Mouse (Mus musculus): ENCODE results near the gene Stk19.
"Not testable (repeated sequence)": the region's sequence is repeated elsewhere in the genome, so short reads cannot be mapped to it uniquely, and the experiment has no call there.

Stk19 gene

GRCm38 (mm10) chr17:34840736-34841307 is 4.1 kb upstream of the Stk19 start:
- no peak for DNase-seq

GRCm38 (mm10) chr17:34838785-34839184 is 2.0 kb upstream of the Stk19 start:
- DNase-seq = no peak

- peak; percentile 23 to 69 for DNase-seq
Measured at GRCm38 (mm10) chr17:34837464-34838324, 949 bp upstream of the Stk19 start.

GRCm38 (mm10) chr17:34836155-34836855 is 440 bp downstream of the Stk19 start:
- no peak for DNase-seq

- DNase-seq = not testable (repeated sequence)
Measured at GRCm38 (mm10) chr17:34830776-34831175, 6.0 kb downstream of the Stk19 start.

- DNase-seq = no peak
Measured at GRCm38 (mm10) chr17:34814818-34815370, 21.9 kb downstream of the Stk19 start.

- peak in 1 of 2 experiments; percentile 52 for DNase-seq
Measured at GRCm38 (mm10) chr17:34813747-34814146, 23.0 kb downstream of the Stk19 start.

- no peak for DNase-seq
Measured at GRCm38 (mm10) chr17:34811275-34811674, 25.5 kb downstream of the Stk19 start.

- DNase-seq = not testable (repeated sequence)
Measured at GRCm38 (mm10) chr17:34810811-34811210, 25.9 kb downstream of the Stk19 start.

- not testable (repeated sequence) for DNase-seq
Measured at GRCm38 (mm10) chr17:34810411-34810810, 26.3 kb downstream of the Stk19 start.

- DNase-seq = no peak
Measured at GRCm38 (mm10) chr17:34808599-34809205, 28.0 kb downstream of the Stk19 start.

- no peak for DNase-seq
Measured at GRCm38 (mm10) chr17:34807176-34807575, 29.6 kb downstream of the Stk19 start.

GRCm38 (mm10) chr17:34804871-34805562 is 31.7 kb downstream of the Stk19 start:
- no peak for DNase-seq

GRCm38 (mm10) chr17:34804301-34804700 is 32.4 kb downstream of the Stk19 start, which contains the start of gene Cyp21a1:
Gene Cyp21a1, minus strand, starts transcription at chr17:34804561.
- not testable (repeated sequence) for DNase-seq

GRCm38 (mm10) chr17:34803367-34803766 is 33.4 kb downstream of the Stk19 start:
- DNase-seq = not testable (repeated sequence)

- DNase-seq = not testable (repeated sequence)
Measured at GRCm38 (mm10) chr17:34802756-34803155, 34.0 kb downstream of the Stk19 start.

GRCm38 (mm10) chr17:34800781-34801305 is 35.9 kb downstream of the Stk19 start:
- not testable (repeated sequence) for DNase-seq

GRCm38 (mm10) chr17:34799531-34799925 is 37.2 kb downstream of the Stk19 start:
- DNase-seq = no peak

GRCm38 (mm10) chr17:34798866-34799530 is 37.7 kb downstream of the Stk19 start:
- no peak for DNase-seq

- DNase-seq = not testable (repeated sequence)
Measured at GRCm38 (mm10) chr17:34798071-34798470, 38.7 kb downstream of the Stk19 start.
